Mouse (Mus musculus): ENCODE measurements around the gene Ttll8.

GRCm38 (mm10) chr15:88979138-88979446, 24.9 kb upstream of the Ttll8 start:
- TF ChIP-seq CTCF (IDR thresholded peaks at IDR 0.05; ENCODE audit: borderline replicate concordance, insufficient read depth, low read depth, low read length) = no peak
- no peak for TF ChIP-seq POLR2A (IDR thresholded peaks at IDR 0.05; ENCODE audit: borderline replicate concordance, insufficient read depth, low read length)

All from cerebellum, adult 2 months (tissue).